Mouse (Mus musculus): ENCODE results near the gene Gtf3c3. TPM values are rescaled to one million over a fixed set of nuclear protein-coding genes. Genes with fewer than 3 reads are reported as not detected.

Gtf3c3 gene
- total RNA-seq (2021): 10 to 100 TPM; 24.7 to 27.2 TPM

DNA sequence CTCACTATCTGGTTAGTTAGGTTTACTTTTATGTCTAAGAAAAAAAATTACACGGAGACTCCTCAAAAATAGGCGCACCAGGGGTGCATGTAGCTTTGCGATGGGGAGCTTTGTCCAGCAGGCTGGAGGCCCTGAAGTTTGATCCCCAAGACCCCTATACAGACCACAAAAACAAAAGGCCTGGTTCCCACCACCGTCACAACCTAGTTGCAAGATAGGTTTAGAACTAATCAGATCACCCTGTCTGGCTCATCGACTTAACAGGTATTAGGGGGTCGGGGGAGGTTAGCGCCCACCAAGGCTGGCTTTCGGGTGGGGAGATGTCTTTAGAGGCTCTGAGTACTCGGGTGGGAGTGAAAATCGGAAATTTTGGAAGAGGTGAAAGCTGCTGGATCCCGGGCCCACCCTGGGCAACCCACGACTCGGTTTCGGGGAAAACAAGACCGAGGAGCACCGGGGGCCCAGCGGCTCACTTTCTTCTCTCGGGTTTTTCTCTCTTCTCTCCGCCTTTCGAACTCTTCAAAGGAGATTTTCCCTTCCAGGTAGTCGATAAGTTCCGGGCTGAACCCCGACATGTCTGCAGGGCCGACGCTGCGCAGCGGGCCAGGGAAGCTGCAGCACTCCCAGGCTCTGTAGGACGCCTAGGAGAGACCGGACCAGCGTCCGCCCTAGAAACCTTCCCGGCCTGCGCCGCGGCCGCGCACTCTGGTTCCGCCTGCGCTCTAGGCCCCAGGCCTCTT lies at the start of gene Gtf3c3:
Gene Gtf3c3, minus strand, starts transcription at position 632 of the 740 bp plus-strand sequence.
- peak; percentile 74 to 80 for DNase-seq (ENCODE audit: extremely low spot score in 1 of 2, low spot score in 1 of 2)

DNA sequence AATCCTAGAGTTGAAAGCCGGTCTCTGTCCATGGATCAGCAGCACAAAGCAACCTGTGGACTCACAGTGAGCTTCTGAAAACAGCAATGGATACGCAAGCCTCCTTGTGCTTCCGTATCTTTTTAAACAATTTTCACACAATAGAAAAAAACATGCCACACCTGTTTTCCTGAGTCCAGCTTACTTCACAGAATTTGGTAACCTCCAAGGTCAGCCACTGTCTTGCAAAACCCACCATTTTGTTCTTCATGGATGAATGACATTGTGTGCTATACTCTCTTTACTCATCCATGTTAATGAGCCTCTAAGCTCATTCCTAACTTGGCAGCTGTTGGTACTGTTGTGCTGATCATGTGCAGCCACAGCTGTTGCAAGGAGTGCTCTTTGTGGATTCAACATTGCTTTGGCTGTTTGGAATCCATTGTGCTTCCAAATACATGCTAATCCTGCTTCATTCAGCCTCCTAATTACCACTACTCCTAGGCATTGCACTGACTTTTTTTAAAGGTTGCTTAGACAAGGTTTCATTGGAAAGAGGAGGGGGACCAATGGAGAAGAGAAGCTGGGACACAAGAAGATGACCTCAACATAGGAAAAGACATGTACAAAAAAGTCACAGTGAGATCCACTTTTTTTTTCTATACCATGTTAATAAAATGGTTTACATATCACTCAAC lies 46.1 kb upstream of the Gtf3c3 start:
- no peak for DNase-seq (ENCODE audit: extremely low spot score in 1 of 2, low spot score in 1 of 2)

DNA sequence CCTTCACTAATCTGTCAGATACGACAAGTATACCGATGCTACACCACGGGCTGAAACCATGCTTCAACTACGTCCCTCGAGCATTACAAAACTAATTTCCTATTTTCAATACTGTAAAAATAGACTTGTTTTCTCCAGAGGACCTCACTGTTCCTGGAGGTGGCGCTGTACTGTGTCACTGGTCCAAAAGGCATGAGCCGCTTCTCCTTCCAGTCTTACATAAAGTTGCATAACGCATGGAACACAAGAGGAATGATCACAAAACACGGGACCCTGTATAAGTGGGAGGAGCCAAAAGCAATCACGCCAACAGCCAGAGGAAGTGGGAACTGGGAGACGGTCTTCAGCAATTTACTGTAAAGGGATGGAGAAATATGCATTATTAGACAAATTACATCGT lies 41.7 kb upstream of the Gtf3c3 start:
- no peak for DNase-seq (ENCODE audit: extremely low spot score in 1 of 2, low spot score in 1 of 2)

DNA sequence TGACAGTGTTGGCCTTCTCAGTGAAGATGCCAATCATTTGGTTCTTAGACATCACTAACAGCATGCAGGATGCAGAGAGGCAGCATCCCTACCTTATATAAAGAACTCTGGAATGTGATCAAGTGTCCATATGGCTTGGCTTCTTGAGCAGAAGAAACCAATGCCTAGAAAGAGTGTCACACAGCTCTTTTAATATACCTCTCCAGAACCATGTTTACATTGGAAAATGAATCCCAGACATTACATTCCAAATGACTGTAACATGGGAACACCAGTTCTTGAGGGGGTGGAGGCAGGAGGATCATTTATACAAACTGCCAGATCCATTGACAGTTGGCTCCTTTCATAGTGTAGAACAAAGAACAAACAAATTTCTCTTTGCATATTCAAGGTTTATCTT lies 29.9 kb upstream of the Gtf3c3 start:
- no peak for DNase-seq (ENCODE audit: extremely low spot score in 1 of 2, low spot score in 1 of 2)

DNA sequence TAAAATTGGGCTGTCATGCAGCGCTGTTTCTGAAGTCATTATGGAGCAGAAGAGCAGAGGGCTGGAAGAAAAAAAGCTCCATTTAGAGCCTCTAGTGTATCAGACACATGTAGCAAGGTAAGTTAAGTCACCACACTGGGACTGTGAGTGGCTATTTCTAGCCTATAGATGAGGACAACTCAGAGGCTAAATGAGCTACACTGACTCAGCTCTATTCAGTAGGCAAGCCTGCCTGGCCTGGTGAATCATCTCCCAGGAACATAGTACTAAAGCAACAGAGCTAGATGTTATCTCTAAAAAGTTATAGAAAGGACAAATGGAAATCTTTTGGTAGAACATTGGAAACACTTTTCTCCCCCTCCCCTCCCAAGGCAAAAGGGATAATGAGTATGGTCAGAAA lies 28.6 kb upstream of the Gtf3c3 start:
- DNase-seq (ENCODE audit: extremely low spot score in 1 of 2, low spot score in 1 of 2): no peak

DNA sequence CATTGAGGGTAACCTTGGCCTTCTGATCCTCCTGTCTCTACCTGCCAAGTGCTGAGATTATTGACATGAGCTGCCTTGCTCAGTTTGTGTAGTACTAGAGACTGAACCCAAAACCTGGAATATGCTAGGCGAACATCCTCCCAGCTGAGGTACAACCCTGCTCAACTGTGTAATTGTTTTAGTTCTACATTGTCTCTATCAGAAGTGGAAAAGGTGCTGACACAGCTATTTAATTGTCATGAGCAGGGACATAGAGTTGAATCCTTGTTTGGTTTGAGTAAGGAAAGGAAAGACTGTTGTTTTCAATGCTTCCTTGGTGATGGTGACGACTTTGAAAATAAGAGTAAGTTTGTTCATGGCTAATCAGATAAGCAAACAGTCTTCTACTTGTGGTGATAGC lies 13.3 kb upstream of the Gtf3c3 start:
- no peak for DNase-seq (ENCODE audit: extremely low spot score in 1 of 2, low spot score in 1 of 2)

DNA sequence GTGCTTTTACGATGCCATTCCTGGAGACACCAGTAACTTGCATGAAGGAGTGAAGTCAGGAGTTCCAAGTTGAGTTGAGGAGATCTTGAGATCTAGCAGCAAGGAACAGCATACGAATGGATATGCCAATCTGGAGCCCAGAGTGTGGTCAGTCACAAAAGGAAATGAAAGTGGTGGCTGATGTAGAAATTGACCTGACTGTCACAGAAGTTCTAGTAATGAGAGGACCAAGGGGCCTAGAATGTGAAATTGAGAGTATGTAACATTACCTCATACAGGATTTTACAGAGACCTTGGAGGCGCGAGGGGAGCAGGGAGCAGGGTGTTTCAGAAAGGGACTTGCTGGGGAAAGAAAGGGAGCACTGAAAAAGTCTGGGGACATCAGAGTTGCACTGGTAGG lies 10.1 kb upstream of the Gtf3c3 start:
- no peak for DNase-seq (ENCODE audit: extremely low spot score in 1 of 2, low spot score in 1 of 2)

DNA sequence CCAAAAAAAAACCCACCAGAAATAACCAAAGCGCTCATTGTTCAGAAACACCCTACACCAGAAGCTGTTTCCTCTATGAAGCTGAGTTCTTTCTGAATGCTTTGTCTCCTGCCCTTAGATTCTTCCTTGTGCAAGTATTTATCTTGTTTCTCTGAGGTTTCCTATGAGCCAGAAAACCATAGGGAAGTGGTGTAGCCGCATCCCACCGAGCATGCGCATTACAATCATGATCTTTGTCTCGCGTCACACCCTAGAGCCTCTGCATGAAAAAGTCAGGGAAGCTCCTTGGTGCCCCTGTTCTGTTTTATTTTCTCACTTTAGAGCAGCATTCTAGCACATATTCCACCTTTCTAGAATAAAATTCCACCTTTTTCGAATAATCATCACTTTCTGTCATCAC lies 4.9 kb upstream of the Gtf3c3 start:
- DNase-seq (ENCODE audit: extremely low spot score in 1 of 2, low spot score in 1 of 2): no peak

DNA sequence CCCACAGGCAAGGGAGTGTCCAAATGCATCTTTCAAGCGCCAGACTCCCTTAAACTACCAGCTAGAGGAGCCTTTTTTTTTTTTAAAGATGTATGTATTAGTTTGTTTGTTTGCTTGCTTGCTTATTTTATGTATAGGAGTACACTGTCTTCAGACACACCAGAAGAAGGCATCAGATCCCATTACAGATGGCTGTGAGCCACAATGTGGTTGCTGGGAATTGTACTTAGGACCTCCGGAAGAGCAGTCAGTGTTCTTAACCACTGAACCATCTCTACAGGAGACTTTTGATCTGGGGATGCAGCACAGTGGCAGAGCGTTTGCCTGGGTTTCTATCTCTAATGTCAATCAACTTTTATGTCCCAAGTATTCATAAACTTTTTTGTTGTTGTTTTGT lies 307 bp upstream of the Gtf3c3 start:
- no peak for DNase-seq (ENCODE audit: extremely low spot score in 1 of 2, low spot score in 1 of 2)

DNA sequence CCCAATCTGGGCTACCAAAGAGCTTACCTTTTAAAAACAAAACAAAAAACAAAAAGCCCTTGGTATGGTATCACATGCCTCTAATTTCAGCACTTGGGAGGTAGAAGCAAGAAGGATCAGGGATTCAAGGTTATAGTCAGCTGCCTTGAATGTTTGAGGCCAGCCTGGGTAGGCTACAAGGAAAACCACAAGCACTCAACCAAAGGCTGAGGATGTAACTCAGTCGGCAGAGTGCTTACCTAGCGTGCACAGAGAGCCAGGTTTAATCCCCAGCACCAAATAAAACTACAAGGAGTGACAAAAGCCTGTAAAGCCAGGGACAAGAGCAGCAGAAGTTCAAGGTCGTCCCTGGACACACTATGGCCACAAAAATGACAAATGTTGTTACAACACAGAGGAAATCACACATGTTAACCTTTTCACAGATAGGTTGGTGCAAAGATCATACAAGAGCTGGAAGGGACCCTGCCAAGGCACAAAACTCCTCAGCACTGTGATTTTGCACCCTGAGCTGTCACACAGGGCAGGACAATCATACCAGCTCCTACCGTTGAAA lies 16.5 kb downstream of the Gtf3c3 start:
- DNase-seq (ENCODE audit: extremely low spot score in 1 of 2, low spot score in 1 of 2): no peak

DNA sequence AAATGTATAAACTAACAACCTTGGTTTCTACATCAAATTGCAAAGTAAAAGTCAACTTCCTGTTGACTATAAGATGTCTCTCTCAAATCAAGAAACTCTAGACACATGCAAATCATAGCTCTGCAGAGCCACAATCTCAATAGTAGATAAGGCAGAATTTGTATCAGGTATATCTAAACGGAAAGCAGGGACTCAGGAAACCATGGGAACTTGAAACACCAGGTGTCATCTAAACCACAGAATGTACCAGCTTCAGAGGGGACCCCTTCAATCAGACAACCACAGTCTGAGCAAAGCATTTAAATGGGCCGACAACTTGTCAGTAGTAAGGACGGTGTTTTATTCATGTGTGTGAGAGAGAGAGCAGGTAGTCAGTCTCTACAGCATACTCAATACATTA lies 17.1 kb downstream of the Gtf3c3 start:
- no peak for DNase-seq (ENCODE audit: extremely low spot score in 1 of 2, low spot score in 1 of 2)

DNA sequence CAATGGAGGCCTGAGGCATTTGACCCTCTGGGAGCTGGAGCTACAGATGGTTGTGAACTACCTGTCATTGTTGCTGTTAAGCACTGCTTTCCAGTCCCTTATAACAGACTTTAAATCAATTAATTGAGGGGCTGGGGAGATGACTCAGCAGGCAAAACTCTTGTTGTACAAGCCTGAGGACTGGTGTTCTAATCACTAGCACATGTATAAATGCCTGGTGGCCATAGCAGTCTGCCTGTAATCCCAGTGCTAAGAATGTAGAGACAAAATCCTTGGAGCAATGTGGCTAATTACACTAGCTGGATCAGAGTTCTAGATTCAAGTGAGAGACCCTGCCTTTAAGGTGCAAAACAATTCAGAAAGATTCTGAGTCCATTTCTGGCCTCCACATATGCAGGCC lies 36.0 kb downstream of the Gtf3c3 start:
- DNase-seq (ENCODE audit: extremely low spot score in 1 of 2, low spot score in 1 of 2): no peak

DNA sequence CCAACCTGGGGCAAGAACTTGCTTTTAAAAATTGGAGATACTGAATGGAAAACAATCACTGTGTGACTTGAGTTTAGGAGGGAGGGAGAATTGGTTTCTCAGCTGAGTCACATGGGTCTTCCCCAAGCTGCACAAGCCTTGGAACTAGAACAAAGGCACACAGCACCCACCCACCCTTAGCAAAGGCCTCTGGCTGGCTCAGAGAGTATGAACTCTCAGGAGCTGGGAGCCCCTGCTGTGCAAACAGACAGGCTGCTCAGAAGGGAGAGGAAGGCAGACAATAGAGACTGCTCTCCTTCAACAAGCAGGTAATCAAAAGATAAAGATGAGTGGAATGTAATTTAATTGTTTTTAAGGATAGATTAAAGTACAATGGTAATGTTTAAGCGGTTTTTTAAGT lies 54.5 kb downstream of the Gtf3c3 start:
- no peak for DNase-seq (ENCODE audit: extremely low spot score in 1 of 2, low spot score in 1 of 2)

DNA sequence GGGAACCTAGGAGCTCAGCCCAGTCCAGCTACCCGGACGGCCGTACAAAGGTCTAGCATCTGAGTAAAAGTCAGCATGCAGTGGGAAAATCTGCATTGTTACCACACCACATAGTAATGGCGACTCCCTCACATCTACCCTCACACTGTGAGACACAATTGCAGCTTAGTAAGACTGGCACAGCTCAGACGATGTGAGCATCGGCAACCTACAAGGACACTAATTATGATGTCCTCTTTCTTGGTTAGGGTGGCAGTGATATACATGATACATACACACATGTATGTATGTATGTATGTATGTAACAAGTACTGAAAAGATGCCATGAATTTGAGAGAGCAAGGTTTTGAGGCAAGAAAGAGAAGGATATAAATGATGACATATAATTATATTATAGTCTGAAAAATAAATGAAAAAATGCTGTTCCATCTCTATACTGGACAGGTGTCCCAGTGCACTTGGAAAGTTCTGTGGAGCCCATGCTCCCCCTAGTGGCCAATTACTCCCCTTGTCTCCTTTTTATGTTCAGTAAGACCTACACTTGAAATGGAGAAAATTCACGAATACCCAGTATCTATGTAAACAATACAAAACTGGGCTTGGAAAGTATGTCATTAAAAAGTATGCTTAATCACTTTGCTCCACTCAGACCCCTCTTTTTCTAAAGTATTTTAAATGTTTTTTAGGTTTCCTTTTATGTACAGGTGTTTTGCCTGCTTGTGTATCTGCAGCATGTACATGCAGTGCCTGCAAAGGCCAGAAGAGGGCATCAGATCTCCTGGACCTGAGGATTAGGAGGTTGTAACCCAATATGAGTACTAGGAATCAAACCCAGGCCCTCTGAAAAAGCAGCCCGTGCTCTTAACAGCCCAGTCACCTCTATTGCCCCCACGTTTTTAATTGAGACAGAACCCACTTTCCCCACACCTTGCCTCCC lies 57.5 kb downstream of the Gtf3c3 start:
- DNase-seq (ENCODE audit: extremely low spot score in 1 of 2, low spot score in 1 of 2): peak; percentile 14 to 57

DNA sequence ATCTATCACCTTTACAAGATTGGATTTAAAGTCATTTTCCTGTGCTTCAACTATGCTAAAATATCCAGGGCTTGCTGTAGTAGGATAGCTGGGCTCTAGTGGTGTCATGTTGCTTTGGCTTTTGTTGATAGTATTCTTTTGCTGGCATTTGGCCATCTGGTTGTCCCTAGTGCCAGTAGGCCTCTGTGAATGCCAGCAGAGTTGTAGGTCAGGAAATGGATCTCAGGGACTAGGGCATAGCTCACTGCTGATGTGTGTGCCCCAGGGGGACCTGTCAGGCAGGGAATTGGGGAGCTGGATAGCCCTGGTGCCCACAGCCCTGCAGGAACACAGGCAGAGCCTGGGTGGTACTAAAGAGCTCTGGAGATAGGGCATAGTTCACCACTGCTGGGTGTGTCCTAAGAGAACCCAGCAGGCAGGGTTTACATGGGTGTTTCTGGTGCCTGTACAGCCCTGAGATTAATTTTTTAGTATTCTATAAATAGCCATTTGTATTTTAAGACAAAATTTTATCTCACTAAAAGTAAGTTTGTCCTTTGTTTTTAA lies 61.2 kb downstream of the Gtf3c3 start:
- no peak for DNase-seq (ENCODE audit: extremely low spot score in 1 of 2, low spot score in 1 of 2)

DNA sequence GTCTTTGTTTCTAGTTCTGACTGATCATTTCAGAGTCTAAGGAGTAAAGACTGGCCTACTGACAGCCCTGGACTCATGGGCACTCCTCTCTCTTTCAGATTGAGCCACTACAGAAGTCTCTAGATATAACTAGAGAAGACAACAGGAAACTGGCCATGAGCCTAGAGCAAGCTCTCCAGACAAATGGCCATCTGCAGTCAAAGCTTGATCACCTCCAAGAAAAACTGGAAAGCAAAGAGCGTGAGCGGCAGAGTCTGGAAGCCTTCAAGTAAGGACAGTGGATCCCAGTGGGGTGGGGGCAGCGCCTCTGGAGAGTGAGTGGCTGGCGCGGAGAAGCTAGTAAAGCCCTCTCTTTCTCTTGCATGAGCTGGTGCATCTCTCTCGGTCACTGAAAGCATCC lies 82.2 kb downstream of the Gtf3c3 start:
- no peak for DNase-seq (ENCODE audit: extremely low spot score in 1 of 2, low spot score in 1 of 2)

DNA sequence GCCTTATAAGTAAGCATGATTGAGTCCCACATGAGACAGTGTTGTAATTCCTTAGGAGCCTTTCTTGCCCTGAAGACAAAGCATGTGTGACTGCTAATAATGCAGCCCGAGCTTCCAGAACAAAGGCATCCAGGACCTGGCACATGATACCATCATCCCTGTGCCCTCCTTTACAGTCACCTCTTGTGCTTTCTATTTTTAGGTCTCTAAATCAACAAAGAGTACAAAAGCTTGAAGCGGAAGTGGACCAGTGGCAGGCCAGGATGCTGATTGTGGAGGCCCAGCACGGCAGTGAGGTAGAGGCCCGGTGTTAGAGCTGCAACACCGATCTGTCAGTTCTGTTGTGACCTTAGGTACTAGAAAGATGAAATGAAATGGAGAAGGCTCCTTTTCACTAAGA lies 83.3 kb downstream of the Gtf3c3 start:
- no peak for DNase-seq (ENCODE audit: extremely low spot score in 1 of 2, low spot score in 1 of 2)

DNA sequence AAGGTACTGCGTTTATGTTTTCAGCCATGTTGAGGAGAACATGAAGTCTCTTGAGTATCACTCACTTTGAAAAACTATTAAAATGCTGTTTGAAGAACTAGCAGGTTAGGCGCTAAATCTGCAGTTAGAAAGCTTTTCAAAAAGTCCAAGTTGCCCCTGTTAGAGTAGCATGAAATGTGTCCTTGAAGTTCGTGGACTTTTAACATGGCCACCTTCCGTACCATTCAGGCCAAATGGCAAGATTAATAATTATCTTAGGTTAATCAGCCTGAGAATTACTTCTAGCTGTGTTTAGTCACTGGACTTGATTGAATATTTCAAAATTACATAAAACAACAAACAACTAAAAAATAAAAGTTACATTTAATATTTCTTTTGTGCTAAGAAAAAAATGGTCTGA lies 84.0 kb downstream of the Gtf3c3 start:
- no peak for DNase-seq (ENCODE audit: extremely low spot score in 1 of 2, low spot score in 1 of 2)

All from layer of hippocampus, postnatal 25 days (tissue).